Mouse (Mus musculus): ENCODE results near the gene Bpifb4.

The Bpifb4 gene

GRCm38 (mm10) chr2:154005094-154005493 lies 67.1 kb downstream of the Bpifb4 start:
- no peak for DNase-seq (ENCODE audit: low spot score)

GRCm38 (mm10) chr2:154005734-154006133 lies 67.7 kb downstream of the Bpifb4 start:
- no peak for DNase-seq (ENCODE audit: low spot score)

- DNase-seq (ENCODE audit: low spot score), result no peak
These were observed 68.3 kb downstream of the Bpifb4 start for GRCm38 (mm10) chr2:154006331-154006730.

- DNase-seq (ENCODE audit: low spot score), result no peak
These were observed 69.4 kb downstream of the Bpifb4 start for GRCm38 (mm10) chr2:154007381-154007780.

- no peak for DNase-seq (ENCODE audit: low spot score)
These were observed 70.0 kb downstream of the Bpifb4 start, which contains the start of gene Bpifa2 for GRCm38 (mm10) chr2:154007965-154008364. Gene Bpifa2, plus strand, starts transcription at chr2:154008265.

Measured in layer of hippocampus, adult 11-12 months (tissue).